Mouse (Mus musculus) lung, embryonic 14.5 days (tissue): ENCODE data around the gene Adgrl3. TPM values are rescaled to one million over a fixed set of nuclear protein-coding genes. Genes with fewer than 3 reads are reported as not detected.

Experiments
- ATAC-seq: fragments of 200-750 bp; cut with Nextera tagmentation; 2 replicates; pipeline ENCODE4 v1.8.0; 2017; ENCODE audit warnings: mild to moderate bottlenecking, moderate TSS enrichment, moderate library complexity; ENCODE audit not compliant: insufficient read depth
- DNase-seq: peaks from one replicate; pipeline ENCODE4 v3.0.0-alpha.2; 2015
- H3K27ac ChIP-seq: fragments of 300-500 bp; sonication (generic); 2 replicates; pipeline ENCODE4 v1.5.1; 2014; ENCODE audit warnings: low read depth, mild to moderate bottlenecking, moderate library complexity
- H3K27me3 ChIP-seq: fragments of 300-500 bp; sonication (generic); 2 replicates; pipeline ENCODE4 v1.6.1; 2014; ENCODE audit warnings: low read length, control low read depth; ENCODE audit not compliant: insufficient read depth
- H3K36me3 ChIP-seq: fragments of 300-500 bp; sonication (generic); 2 replicates; pipeline ENCODE4 v1.6.1; 2014; ENCODE audit warnings: control low read depth; ENCODE audit not compliant: insufficient read depth
- H3K4me1 ChIP-seq: fragments of 300-500 bp; sonication (generic); 2 replicates; pipeline ENCODE4 v1.6.1; 2014; ENCODE audit warnings: antibody characterized with exemption, control low read depth; ENCODE audit not compliant: insufficient read depth
- H3K4me2 ChIP-seq: fragments of 300-500 bp; sonication (generic); 2 replicates; pipeline ENCODE4 v1.6.1; 2014; ENCODE audit warnings: mild to moderate bottlenecking
- H3K4me3 ChIP-seq: fragments of 300-500 bp; sonication (generic); 2 replicates; pipeline ENCODE4 v1.5.1; 2014; ENCODE audit warnings: low read depth, low read length
- H3K9ac ChIP-seq: fragments of 300-500 bp; sonication (generic); 2 replicates; pipeline ENCODE4 v1.6.1; 2014
- H3K9me3 ChIP-seq: fragments of 300-500 bp; sonication (generic); 2 replicates; pipeline ENCODE4 v1.6.1; 2016; ENCODE audit warnings: low read depth, low read length, control low read depth
- CTCF ChIP-seq: IDR thresholded peaks from 2 replicates; pipeline ENCODE4 v1.5.1; 2016; ENCODE audit warnings: antibody characterized with exemption, low read depth
- WGBS: fragments of 180-500 bp; shearing (Covaris S2); extraction: QIAGEN DNeasy Blood & Tissue Kit; methylation state at CpG from one replicate; pipeline ENCODE4 v1.1.7; 2014; 5-methylcytosine and 5-hydroxymethylcytosine counted together
- polyA plus RNA-seq: library from polyadenylated mRNA; unstranded; fragments of >200 nt; fragmentation: Nextera tagmentation; extraction: Ambion mirVana; gene quantifications from 2 replicates; pipeline ENCODE4 v1.2.1, GENCODE M21; 2014

Adgrl3 gene
- polyA plus RNA-seq, 1 experiment from 2014 or later = 19.6 TPM

- WGBS = 47% methylated on average over 1 of the region's 1 CpGs
- H3K4me3 ChIP-seq = no peak overlapping the region
- no peaks in the 10 kb centered on the region for H3K9me3 ChIP-seq
- TF ChIP-seq CTCF = no peak
- no peaks in the 10 kb centered on the region for H3K4me1 ChIP-seq
- ATAC-seq (no peak), DNase-seq (no peak)
- no peak overlapping the region for H3K9ac ChIP-seq
- no peak overlapping the region for H3K27ac ChIP-seq
- no peak overlapping the region for H3K4me2 ChIP-seq
- no peaks in the 10 kb centered on the region for H3K36me3 ChIP-seq
- H3K27me3 ChIP-seq = no peaks in the 10 kb centered on the region
Observed at GRCm38 (mm10) chr5:81285643-81286042, 265.7 kb downstream of the Adgrl3 start.

- Histone ChIP-seq H3K27me3 (no peaks in the 10 kb centered on the region), H3K9me3 (no peaks in the 10 kb centered on the region), H3K4me3 (no peak overlapping the region), H3K9ac (no peak overlapping the region), H3K36me3 (no peaks in the 10 kb centered on the region), H3K4me1 (no peaks in the 10 kb centered on the region), H3K4me2 (no peak overlapping the region), H3K27ac (no peak overlapping the region)
- TF ChIP-seq CTCF = no peak
- DNase-seq (no peak), ATAC-seq (no peak)
Observed at GRCm38 (mm10) chr5:81301874-81302273, 281.9 kb downstream of the Adgrl3 start.

- Histone ChIP-seq H3K27me3 (no peaks in the 10 kb centered on the region), H3K9ac (no peak overlapping the region), H3K4me3 (no peak overlapping the region), H3K4me1 (no peaks in the 10 kb centered on the region), H3K4me2 (no peak overlapping the region), H3K36me3 (no peaks in the 10 kb centered on the region), H3K9me3 (no peaks in the 10 kb centered on the region), H3K27ac (no peak overlapping the region)
- TF ChIP-seq CTCF = no peak
- DNase-seq = no peak
- ATAC-seq = no peak
- 97% methylated on average over 3 of the region's 3 CpGs for WGBS
Observed at GRCm38 (mm10) chr5:81317406-81318112, 297.6 kb downstream of the Adgrl3 start.

GRCm38 (mm10) chr5:81321276-81321934 lies 301.5 kb downstream of the Adgrl3 start:
- H3K4me2 ChIP-seq = no peak overlapping the region
- H3K4me3 ChIP-seq = no peak overlapping the region
- no peak for ATAC-seq
- no peak overlapping the region for H3K27ac ChIP-seq
- H3K36me3 ChIP-seq = no peaks in the 10 kb centered on the region
- 81% methylated on average over 2 of the region's 2 CpGs for WGBS
- H3K4me1 ChIP-seq = no peaks in the 10 kb centered on the region
- H3K9me3 ChIP-seq = no peaks in the 10 kb centered on the region
- TF ChIP-seq CTCF = no peak
- no peaks in the 10 kb centered on the region for H3K27me3 ChIP-seq
- H3K9ac ChIP-seq = no peak overlapping the region
- DNase-seq = no peak

GRCm38 (mm10) chr5:81322064-81322463 lies 302.1 kb downstream of the Adgrl3 start:
- no peaks in the 10 kb centered on the region for H3K4me1 ChIP-seq
- 90% methylated on average over 4 of the region's 4 CpGs for WGBS
- ATAC-seq = no peak

GRCm38 (mm10) chr5:81326916-81327315 lies 307.0 kb downstream of the Adgrl3 start:
- peak; percentile 77 for ATAC-seq
- Histone ChIP-seq H3K36me3 (no peaks in the 10 kb centered on the region), H3K27ac (no peak overlapping the region), H3K27me3 (no peaks in the 10 kb centered on the region), H3K9me3 (no peaks in the 10 kb centered on the region), H3K4me3 (no peak overlapping the region), H3K4me1 (no peaks in the 10 kb centered on the region), H3K4me2 (no peak overlapping the region), H3K9ac (no peak overlapping the region)
- peak; percentile 51 for DNase-seq
- WGBS = 43% methylated on average over 4 of the region's 4 CpGs
- no peak for TF ChIP-seq CTCF

More at GRCm38 (mm10) chr5:81322064-81322463, 302.1 kb downstream of the Adgrl3 start:
- Histone ChIP-seq H3K27me3 (no peaks in the 10 kb centered on the region), H3K4me3 (no peak overlapping the region), H3K9ac (no peak overlapping the region), H3K36me3 (no peaks in the 10 kb centered on the region), H3K9me3 (no peaks in the 10 kb centered on the region), H3K27ac (no peak overlapping the region), H3K4me2 (no peak overlapping the region)
- TF ChIP-seq CTCF = no peak
- no peak for DNase-seq

- H3K4me1 ChIP-seq = no peaks in the 10 kb centered on the region
- H3K36me3 ChIP-seq = no peaks in the 10 kb centered on the region
- H3K9me3 ChIP-seq = no peaks in the 10 kb centered on the region
- DNase-seq (peak; percentile 76), ATAC-seq (peak; percentile 95)
- TF ChIP-seq CTCF = no peak
- no peak overlapping the region for H3K9ac ChIP-seq
- no peaks in the 10 kb centered on the region for H3K27me3 ChIP-seq
- no peak overlapping the region for H3K27ac ChIP-seq
- no peak overlapping the region for H3K4me3 ChIP-seq
- H3K4me2 ChIP-seq = no peak overlapping the region
- WGBS = 39% methylated on average over 1 of the region's 1 CpGs
Observed at GRCm38 (mm10) chr5:81327392-81327791, 307.5 kb downstream of the Adgrl3 start.
